Mouse (Mus musculus): ENCODE results near the gene Hnrnpab. TPM values are rescaled to one million over a fixed set of nuclear protein-coding genes. Genes with fewer than 3 reads are reported as not detected.
"Not testable (repeated sequence)": the region's sequence is repeated elsewhere in the genome, so short reads cannot be mapped to it uniquely, and the experiment has no call there.

The Hnrnpab gene
- polyA plus RNA-seq, 1 experiment from 2014 or later, result 336 TPM

GRCm38 (mm10) chr11:51636323-51636684 lies 29.7 kb upstream of the Hnrnpab start:
- no peaks in the 10 kb centered on the region for H3K9me3 ChIP-seq (replicated peaks; ENCODE audit: low read length)
- peak; percentile 91 for DNase-seq (ENCODE audit: low spot score)
- no peak for ATAC-seq (replicated peaks; ENCODE audit: low FRiP score, low read depth)
- peak overlapping the region; percentile 88 for H3K27ac ChIP-seq
- 5% methylated on average over 6 of the region's 6 CpGs for WGBS
- TF ChIP-seq CTCF (IDR thresholded peaks at IDR 0.05; ENCODE audit: low read depth), result peak; percentile 73
- H3K36me3 ChIP-seq (ENCODE audit: insufficient read depth, low read length), result no peaks in the 10 kb centered on the region
- H3K4me1 ChIP-seq (replicated peaks; ENCODE audit: insufficient read depth, low read length), result peaks cover 14% of the 10 kb centered on the region; the same call in 1 of the 2 replicates
- peak overlapping the region; percentile 84 for H3K4me3 ChIP-seq (replicated peaks; ENCODE audit: low read depth, low read length)
- peak overlapping the region; percentile 85 for H3K4me2 ChIP-seq (ENCODE audit: low read length)
- H3K27me3 ChIP-seq (ENCODE audit: insufficient read depth, low read length), result no peaks in the 10 kb centered on the region
- peak overlapping the region; percentile 84 for H3K9ac ChIP-seq (ENCODE audit: low read depth, low read length)

GRCm38 (mm10) chr11:51635525-51636322 lies 29.1 kb upstream of the Hnrnpab start, which contains the start of gene Rmnd5b:
Rmnd5b (minus strand) TSS chr11:51635896.
- ATAC-seq (replicated peaks; ENCODE audit: low FRiP score, low read depth) (peak; percentile 86), DNase-seq (ENCODE audit: low spot score) (peak; percentile 91)
- under 1% methylated on average over 61 of the region's 61 CpGs for WGBS
- TF ChIP-seq CTCF (IDR thresholded peaks at IDR 0.05; ENCODE audit: low read depth), result no peak; the same call in 1 of the 2 replicates
- H3K27ac ChIP-seq, result peak within 1 kb of the TSS; percentile 88
- H3K4me1 ChIP-seq (replicated peaks; ENCODE audit: insufficient read depth, low read length), result peaks cover 14% of the 10 kb centered on the region; the same call in 1 of the 2 replicates
- no peaks in the 10 kb centered on the region for H3K36me3 ChIP-seq (ENCODE audit: insufficient read depth, low read length)
- H3K9me3 ChIP-seq (replicated peaks; ENCODE audit: low read length), result no peaks in the 10 kb centered on the region
- H3K4me3 ChIP-seq (replicated peaks; ENCODE audit: low read depth, low read length), result peak within 1 kb of the TSS; percentile 84
- H3K4me2 ChIP-seq (ENCODE audit: low read length), result peak within 1 kb of the TSS; percentile 85
- no peaks in the 10 kb centered on the region for H3K27me3 ChIP-seq (ENCODE audit: insufficient read depth, low read length)
- peak within 1 kb of the TSS; percentile 84 for H3K9ac ChIP-seq (ENCODE audit: low read depth, low read length)

DNA sequence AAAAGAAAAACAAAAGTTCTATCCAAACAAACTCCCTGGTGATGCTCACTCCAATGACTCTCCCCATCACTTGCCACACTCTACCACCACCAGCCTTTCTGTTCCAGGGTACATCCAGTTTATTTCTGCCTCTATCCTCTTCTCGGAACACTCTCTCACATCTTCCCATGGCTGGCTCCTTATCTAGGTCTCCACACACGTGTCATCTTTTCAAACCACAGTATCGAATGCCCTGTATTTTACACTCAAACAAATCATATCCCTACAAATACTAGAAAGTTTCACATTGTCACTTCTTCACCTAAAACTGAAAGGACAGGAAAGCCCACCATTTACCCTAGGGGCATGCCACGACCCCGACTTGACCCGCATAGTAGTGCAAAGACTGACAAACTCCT lies 28.5 kb upstream of the Hnrnpab start:
- H3K36me3 ChIP-seq (ENCODE audit: insufficient read depth, low read length), result no peaks in the 10 kb centered on the region
- H3K27ac ChIP-seq, result peak overlapping the region; percentile 88; the same call in 1 of the 2 replicates
- TF ChIP-seq CTCF (IDR thresholded peaks at IDR 0.05; ENCODE audit: low read depth), result no peak
- H3K9me3 ChIP-seq (replicated peaks; ENCODE audit: low read length), result no peaks in the 10 kb centered on the region
- H3K4me1 ChIP-seq (replicated peaks; ENCODE audit: insufficient read depth, low read length), result peaks cover 14% of the 10 kb centered on the region; the same call in 1 of the 2 replicates
- H3K4me3 ChIP-seq (replicated peaks; ENCODE audit: low read depth, low read length), result peak overlapping the region; percentile 84
- no peaks in the 10 kb centered on the region for H3K27me3 ChIP-seq (ENCODE audit: insufficient read depth, low read length)
- DNase-seq (ENCODE audit: low spot score) (no peak), ATAC-seq (replicated peaks; ENCODE audit: low FRiP score, low read depth) (no peak)
- H3K9ac ChIP-seq (ENCODE audit: low read depth, low read length), result peak overlapping the region; percentile 84
- WGBS, result 13% methylated on average over 6 of the region's 6 CpGs
- peak overlapping the region; percentile 85 for H3K4me2 ChIP-seq (ENCODE audit: low read length)

DNA sequence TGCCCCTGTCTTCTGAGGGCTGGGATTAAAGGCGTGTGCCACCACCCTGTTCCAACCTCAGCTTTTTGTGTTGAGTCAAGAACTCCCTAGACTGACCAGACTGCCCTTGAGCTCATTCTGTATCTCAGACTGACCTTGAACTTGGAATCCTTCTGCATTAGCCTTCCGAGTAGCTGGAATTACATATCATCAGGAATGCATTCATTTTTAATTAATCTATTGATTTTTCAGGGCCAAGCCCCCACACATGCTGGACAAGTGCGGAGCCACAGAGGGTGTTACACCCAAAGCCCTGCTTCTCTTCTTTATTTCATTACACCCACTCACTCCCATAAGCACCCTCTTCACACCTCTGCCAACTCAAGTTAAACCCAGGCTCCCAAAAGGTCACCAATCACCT lies 27.1 kb upstream of the Hnrnpab start:
- 95% methylated on average over 3 of the region's 3 CpGs for WGBS
- no peak for TF ChIP-seq CTCF (IDR thresholded peaks at IDR 0.05; ENCODE audit: low read depth)
- 0 out of 2 replicates have a peak, but pooled peaks cover under 1% of the 10 kb centered on the region for H3K36me3 ChIP-seq (ENCODE audit: insufficient read depth, low read length)
- DNase-seq (ENCODE audit: low spot score), result no peak
- no peak overlapping the region for H3K4me3 ChIP-seq (replicated peaks; ENCODE audit: low read depth, low read length)
- no peak for ATAC-seq (replicated peaks; ENCODE audit: low FRiP score, low read depth)
- H3K4me1 ChIP-seq (replicated peaks; ENCODE audit: insufficient read depth, low read length), result peaks cover 14% of the 10 kb centered on the region; the same call in 1 of the 2 replicates
- no peak overlapping the region for H3K4me2 ChIP-seq (ENCODE audit: low read length)
- no peaks in the 10 kb centered on the region for H3K9me3 ChIP-seq (replicated peaks; ENCODE audit: low read length)
- no peaks in the 10 kb centered on the region for H3K27me3 ChIP-seq (ENCODE audit: insufficient read depth, low read length)
- H3K9ac ChIP-seq (ENCODE audit: low read depth, low read length), result no peak overlapping the region
- H3K27ac ChIP-seq, result no peak overlapping the region

GRCm38 (mm10) chr11:51633200-51633599 lies 26.6 kb upstream of the Hnrnpab start:
- not testable (repeated sequence) for ATAC-seq (replicated peaks; ENCODE audit: low FRiP score, low read depth)
- 95% methylated on average over 7 of the region's 7 CpGs for WGBS
- H3K4me1 ChIP-seq (replicated peaks; ENCODE audit: insufficient read depth, low read length), result peaks cover 13% of the 10 kb centered on the region; the same call in 1 of the 2 replicates

DNA sequence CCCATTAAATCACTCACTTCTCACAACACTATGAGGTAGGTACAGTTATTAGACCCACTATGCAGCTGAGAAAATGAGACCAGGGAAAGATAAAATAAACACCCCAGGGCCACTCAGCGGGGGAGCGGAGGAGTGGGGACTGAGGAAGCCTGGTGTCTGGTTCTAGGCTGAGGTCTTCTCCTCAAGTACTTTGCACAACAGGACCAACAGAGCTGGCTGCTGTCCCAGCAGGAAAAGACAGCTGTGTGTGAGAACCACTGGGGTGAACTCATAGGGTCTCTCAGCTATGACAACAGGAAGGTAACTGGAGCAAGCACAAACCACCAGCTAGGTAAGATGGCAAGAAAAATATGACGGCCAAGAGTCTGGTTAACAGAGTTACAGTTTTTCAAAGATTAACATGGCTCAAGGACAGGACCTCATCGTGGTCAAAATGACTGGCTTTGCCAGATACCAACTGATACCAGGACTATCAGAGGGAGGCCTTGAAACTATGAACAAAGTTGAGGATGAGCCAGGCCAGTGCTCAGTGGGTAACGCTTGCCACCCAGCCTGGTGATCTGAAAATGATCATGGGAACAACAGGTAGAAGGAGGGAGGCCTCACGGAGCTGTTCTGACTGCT lies 25.6 kb upstream of the Hnrnpab start:
- 0 out of 2 replicates have a peak, but pooled peaks cover 10% of the 10 kb centered on the region for H3K36me3 ChIP-seq (ENCODE audit: insufficient read depth, low read length)
- H3K4me3 ChIP-seq (replicated peaks; ENCODE audit: low read depth, low read length), result no peak overlapping the region
- DNase-seq (ENCODE audit: low spot score) (no peak), ATAC-seq (replicated peaks; ENCODE audit: low FRiP score, low read depth) (no peak)
- H3K4me1 ChIP-seq (replicated peaks; ENCODE audit: insufficient read depth, low read length), result 0 out of 2 replicates have a peak, but pooled peaks cover 7% of the 10 kb centered on the region
- no peaks in the 10 kb centered on the region for H3K27me3 ChIP-seq (ENCODE audit: insufficient read depth, low read length)
- 55% methylated on average over 6 of the region's 6 CpGs for WGBS
- no peaks in the 10 kb centered on the region for H3K9me3 ChIP-seq (replicated peaks; ENCODE audit: low read length)
- no peak for TF ChIP-seq CTCF (IDR thresholded peaks at IDR 0.05; ENCODE audit: low read depth)
- H3K4me2 ChIP-seq (ENCODE audit: low read length), result no peak overlapping the region
- peak overlapping the region; percentile 73 for H3K27ac ChIP-seq
- H3K9ac ChIP-seq (ENCODE audit: low read depth, low read length), result no peak overlapping the region

More at GRCm38 (mm10) chr11:51633200-51633599, 26.6 kb upstream of the Hnrnpab start:
- not testable (repeated sequence) for H3K27ac ChIP-seq; DNase-seq (ENCODE audit: low spot score); H3K9ac ChIP-seq (ENCODE audit: low read depth, low read length); H3K27me3 ChIP-seq (ENCODE audit: insufficient read depth, low read length); H3K4me2 ChIP-seq (ENCODE audit: low read length); H3K9me3 ChIP-seq (replicated peaks; ENCODE audit: low read length); H3K36me3 ChIP-seq (ENCODE audit: insufficient read depth, low read length); H3K4me3 ChIP-seq (replicated peaks; ENCODE audit: low read depth, low read length)
